Mouse (Mus musculus) CH12.LX (cell line): ENCODE data around the gene Lsm2.

Experiments used
- CHD1 ChIP-seq: IDR thresholded peaks from 2 replicates; pipeline ENCODE4 v1.6.1; 2012; ENCODE audit warnings: low read depth, low read length, improper control_type of control experiment, inconsistent platforms
- CHD2 ChIP-seq: IDR thresholded peaks from 2 replicates; pipeline ENCODE4 v1.6.1; 2011; ENCODE audit warnings: low read length, improper control_type of control experiment
- CTCF ChIP-seq, 2 experiments: IDR thresholded peaks in 1 of 2; conservative IDR thresholded peaks in 1 of 2; 2 replicates each; pipeline ENCODE4 v1.5.1; 2011 to 2012; ENCODE audit warnings: low read depth in 2 of 2, low read length in 2 of 2, improper control_type of control experiment in 1 of 2, inconsistent platforms in 1 of 2, mild to moderate bottlenecking in 1 of 2, moderate library complexity in 1 of 2
- E2F4 ChIP-seq: IDR thresholded peaks from 2 replicates; pipeline ENCODE4 v1.6.1; 2011; ENCODE audit warnings: low read depth, low read length, improper control_type of control experiment; ENCODE audit not compliant: insufficient replicate concordance
- EP300 ChIP-seq: IDR thresholded peaks from 2 replicates; pipeline ENCODE4 v1.6.1; 2011; ENCODE audit warnings: low read length, improper control_type of control experiment
- GABPA ChIP-seq: IDR thresholded peaks from 2 replicates; pipeline ENCODE4 v1.6.1; 2012; ENCODE audit warnings: low read depth, low read length, improper control_type of control experiment, inconsistent platforms; ENCODE audit not compliant: insufficient replicate concordance
- IRF4 ChIP-seq: IDR thresholded peaks from 2 replicates; pipeline ENCODE4 v1.6.1; 2014; ENCODE audit warnings: low read depth, mild to moderate bottlenecking, inconsistent platforms, low read length, improper control_type of control experiment
- KAT2A ChIP-seq: IDR thresholded peaks from 2 replicates; pipeline ENCODE4 v1.6.1; 2012; ENCODE audit warnings: low read length, improper control_type of control experiment, inconsistent platforms; ENCODE audit not compliant: insufficient replicate concordance
- MAX ChIP-seq: IDR thresholded peaks from 2 replicates; pipeline ENCODE4 v1.6.1; 2011; ENCODE audit warnings: low read length, improper control_type of control experiment
- POLR2A ChIP-seq: IDR thresholded peaks from 2 replicates; pipeline ENCODE4 v1.6.1; 2011; ENCODE audit warnings: low read depth, mild to moderate bottlenecking, improper control_type of control experiment, low read length
- RAD21 ChIP-seq: IDR thresholded peaks from 2 replicates; pipeline ENCODE4 v1.6.1; 2011; ENCODE audit warnings: low read depth, mild to moderate bottlenecking, low read length, improper control_type of control experiment, moderate library complexity
- SMC3 ChIP-seq: IDR thresholded peaks from 2 replicates; pipeline ENCODE4 v1.6.1; 2011; ENCODE audit warnings: low read depth, low read length, improper control_type of control experiment

GRCm38 (mm10) chr17:34962841-34963240, 18.8 kb upstream of the Lsm2 start:
- no peak for TF ChIP-seq POLR2A
- no peak for TF ChIP-seq CTCF (conservative IDR thresholded peaks at IDR 0.05 in 1 of 2, IDR thresholded peaks at IDR 0.05 in 1 of 2; ENCODE audit: low read depth in 2 of 2, low read length in 2 of 2)
- no peak for TF ChIP-seq GABPA
- no peak for TF ChIP-seq CHD1
- no peak for TF ChIP-seq CHD2
- no peak for TF ChIP-seq KAT2A
- TF ChIP-seq E2F4, result no peak
- no peak for TF ChIP-seq IRF4
- no peak for TF ChIP-seq MAX
- TF ChIP-seq RAD21, result no peak
- no peak for TF ChIP-seq SMC3
- TF ChIP-seq EP300, result no peak
